Mouse (Mus musculus) C2C12 (cell line): ENCODE data around the gene Rab3ip. TPM values are rescaled to one million over a fixed set of nuclear protein-coding genes. Genes with fewer than 3 reads are reported as not detected.

Experiments
- H3K27me3 ChIP-seq: one replicate; pipeline ENCODE4 v1.6.1; 2011; ENCODE audit not compliant: control insufficient read depth, insufficient read depth, insufficient read length
- H3K36me3 ChIP-seq: one replicate; pipeline ENCODE4 v1.6.1; 2011; ENCODE audit not compliant: control insufficient read depth, insufficient read depth
- H3K4me3 ChIP-seq: one replicate; pipeline ENCODE4 v1.5.1; 2011; ENCODE audit warnings: mild to moderate bottlenecking, control low read depth; ENCODE audit not compliant: poor library complexity, insufficient read depth, severe bottlenecking
- H3K79me2 ChIP-seq: one replicate; pipeline ENCODE4 v1.6.1; 2011; ENCODE audit not compliant: control insufficient read depth, insufficient read depth
- H3K79me3 ChIP-seq: one replicate; pipeline ENCODE4 v1.6.1; 2011; ENCODE audit warnings: low read depth, control low read depth
- H3ac ChIP-seq: one replicate; pipeline ENCODE3; 2011; ENCODE audit warnings: low read depth; ENCODE audit not compliant: control insufficient read depth, insufficient read length
- CEBPB ChIP-seq: IDR thresholded peaks from one replicate; pipeline ENCODE4 v1.6.1; 2011; ENCODE audit warnings: low read depth, mild to moderate bottlenecking, control low read depth, moderate library complexity
- CTCF ChIP-seq: IDR thresholded peaks from one replicate; pipeline ENCODE4 v1.5.1; 2011; ENCODE audit not compliant: control insufficient read depth, insufficient read depth, insufficient read length
- FOSL1 ChIP-seq: IDR thresholded peaks from one replicate; pipeline ENCODE4 v1.8.0; 2011; ENCODE audit warnings: mild to moderate bottlenecking, low read length; ENCODE audit not compliant: poor library complexity, insufficient read depth, severe bottlenecking
- MAX ChIP-seq: IDR thresholded peaks from one replicate; pipeline ENCODE4 v1.6.1; 2011; ENCODE audit warnings: mild to moderate bottlenecking, control low read depth
- MYOD1 ChIP-seq: IDR thresholded peaks from one replicate; pipeline ENCODE4 v1.6.1; 2011; ENCODE audit warnings: low read depth; ENCODE audit not compliant: control insufficient read depth, insufficient read length
- MYOG ChIP-seq: IDR thresholded peaks from one replicate; pipeline ENCODE4 v1.6.1; 2011; ENCODE audit not compliant: control insufficient read depth, insufficient read length; ENCODE audit errors: extremely low read depth
- USF1 ChIP-seq: IDR thresholded peaks from one replicate; pipeline ENCODE4 v1.6.1; 2011; ENCODE audit warnings: low read depth, mild to moderate bottlenecking, control low read depth, moderate library complexity
- polyA plus RNA-seq: library from polyadenylated mRNA; unstranded; fragments of >200 nt; fragmentation: generic; extraction: Trizol; gene quantifications from one replicate; pipeline ENCODE4 v1.2.1, GENCODE M21; 2012; ENCODE audit warnings: missing spikeins

The Rab3ip gene
- polyA plus RNA-seq, 1 experiment = 29.8 TPM

- H3K36me3 ChIP-seq = no peaks in the 10 kb centered on the region
- H3K27me3 ChIP-seq = no peaks in the 10 kb centered on the region
- no peaks in the 10 kb centered on the region for H3K79me3 ChIP-seq
- no peak for TF ChIP-seq FOSL1
- TF ChIP-seq CTCF = no peak
- TF ChIP-seq MAX = no peak
- TF ChIP-seq USF1 = no peak
- TF ChIP-seq CEBPB = no peak
- no peak for TF ChIP-seq MYOG
- TF ChIP-seq MYOD1 = no peak
- H3ac ChIP-seq = no peak overlapping the region
- H3K79me2 ChIP-seq = no peaks in the 10 kb centered on the region
- H3K4me3 ChIP-seq = no peak overlapping the region
These were observed 14.7 kb upstream of the Rab3ip start for GRCm38 (mm10) chr10:116965297-116965696.

GRCm38 (mm10) chr10:116964571-116964970, 14.0 kb upstream of the Rab3ip start:
- H3K79me3 ChIP-seq = no peaks in the 10 kb centered on the region
- H3ac ChIP-seq = no peak overlapping the region
- TF ChIP-seq MYOD1 = no peak
- no peak for TF ChIP-seq MAX
- TF ChIP-seq CEBPB = no peak
- no peak for TF ChIP-seq USF1
- no peak for TF ChIP-seq FOSL1
- TF ChIP-seq MYOG = no peak
- no peak for TF ChIP-seq CTCF
- H3K79me2 ChIP-seq = no peaks in the 10 kb centered on the region
- H3K36me3 ChIP-seq = no peaks in the 10 kb centered on the region
- no peak overlapping the region for H3K4me3 ChIP-seq
- no peaks in the 10 kb centered on the region for H3K27me3 ChIP-seq

DNA sequence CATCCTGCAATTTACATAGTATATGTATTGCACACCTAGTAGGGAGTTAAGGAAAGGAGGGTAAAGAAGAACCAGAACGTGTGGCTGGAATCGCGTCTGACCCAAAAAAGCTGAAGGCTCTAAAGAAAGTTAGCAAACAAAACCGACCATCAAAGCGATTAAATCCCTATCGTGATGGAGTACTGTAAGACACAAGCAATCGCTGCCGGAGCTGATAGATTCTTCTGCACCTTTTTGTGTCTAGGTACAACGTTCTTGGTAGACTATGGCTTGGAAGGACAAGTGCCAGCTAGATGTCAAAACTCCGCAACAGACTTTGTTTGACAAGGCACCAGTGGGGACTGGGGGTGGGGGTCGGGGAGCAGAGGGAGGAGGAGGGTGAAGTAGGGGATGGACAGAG, 13.5 kb upstream of the Rab3ip start:
- H3K36me3 ChIP-seq = no peaks in the 10 kb centered on the region
- H3K4me3 ChIP-seq = no peak overlapping the region
- H3K79me2 ChIP-seq = no peaks in the 10 kb centered on the region
- H3K27me3 ChIP-seq = no peaks in the 10 kb centered on the region
- no peak for TF ChIP-seq MAX
- TF ChIP-seq MYOD1 = no peak
- TF ChIP-seq USF1 = no peak
- TF ChIP-seq FOSL1 = no peak
- no peak for TF ChIP-seq CTCF
- no peak for TF ChIP-seq CEBPB
- no peak for TF ChIP-seq MYOG
- no peak overlapping the region for H3ac ChIP-seq
- H3K79me3 ChIP-seq = no peaks in the 10 kb centered on the region

GRCm38 (mm10) chr10:116962803-116963202, 12.2 kb upstream of the Rab3ip start:
- no peaks in the 10 kb centered on the region for H3K36me3 ChIP-seq
- H3K79me3 ChIP-seq = no peaks in the 10 kb centered on the region
- H3K27me3 ChIP-seq = no peaks in the 10 kb centered on the region
- TF ChIP-seq MYOD1 (no peak), MAX (no peak), FOSL1 (no peak), MYOG (no peak), USF1 (no peak), CTCF (no peak), CEBPB (no peak)
- no peak overlapping the region for H3K4me3 ChIP-seq
- no peaks in the 10 kb centered on the region for H3K79me2 ChIP-seq
- H3ac ChIP-seq = no peak overlapping the region

DNA sequence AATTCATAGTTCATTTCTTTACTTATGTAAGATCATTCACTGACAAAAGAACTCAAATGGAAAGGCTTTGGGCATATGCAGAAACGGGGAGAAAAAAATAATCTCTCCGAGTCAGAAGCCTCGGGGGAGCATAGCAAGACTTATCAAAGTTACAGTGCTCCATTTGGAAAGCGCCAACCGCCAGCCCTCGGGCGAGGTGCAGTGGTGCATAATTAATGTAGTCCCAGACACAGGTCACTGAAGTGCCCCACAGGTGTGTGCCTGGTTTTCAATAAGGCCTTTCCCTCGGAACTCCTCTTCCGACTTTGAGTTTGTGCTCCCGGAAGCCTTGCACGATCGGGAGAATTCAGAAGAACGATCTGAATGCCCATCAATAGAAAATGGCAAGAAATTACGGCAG, 11.6 kb upstream of the Rab3ip start:
- Histone ChIP-seq H3K27me3 (no peaks in the 10 kb centered on the region), H3K36me3 (no peaks in the 10 kb centered on the region), H3K4me3 (no peak overlapping the region), H3K79me3 (no peaks in the 10 kb centered on the region), H3K79me2 (no peaks in the 10 kb centered on the region), H3ac (no peak overlapping the region)
- no peak for TF ChIP-seq FOSL1
- no peak for TF ChIP-seq MAX
- TF ChIP-seq MYOD1 = no peak
- TF ChIP-seq MYOG = no peak

GRCm38 (mm10) chr10:116957867-116958551, 7.4 kb upstream of the Rab3ip start:
- Histone ChIP-seq H3K79me3 (no peaks in the 10 kb centered on the region), H3K79me2 (no peaks in the 10 kb centered on the region), H3K27me3 (no peaks in the 10 kb centered on the region), H3ac (no peak overlapping the region), H3K4me3 (no peak overlapping the region), H3K36me3 (no peaks in the 10 kb centered on the region)
- TF ChIP-seq MAX = no peak
- no peak for TF ChIP-seq USF1
- no peak for TF ChIP-seq FOSL1
- no peak for TF ChIP-seq CTCF
- no peak for TF ChIP-seq MYOG
- no peak for TF ChIP-seq MYOD1
- TF ChIP-seq CEBPB = no peak
